Mouse (Mus musculus): ENCODE results near the gene Gpd2. TPM values are rescaled to one million over a fixed set of nuclear protein-coding genes. Genes with fewer than 3 reads are reported as not detected.

The Gpd2 gene
- polyA plus RNA-seq, 1 experiment from 2014 or later = 16.6 TPM

DNA sequence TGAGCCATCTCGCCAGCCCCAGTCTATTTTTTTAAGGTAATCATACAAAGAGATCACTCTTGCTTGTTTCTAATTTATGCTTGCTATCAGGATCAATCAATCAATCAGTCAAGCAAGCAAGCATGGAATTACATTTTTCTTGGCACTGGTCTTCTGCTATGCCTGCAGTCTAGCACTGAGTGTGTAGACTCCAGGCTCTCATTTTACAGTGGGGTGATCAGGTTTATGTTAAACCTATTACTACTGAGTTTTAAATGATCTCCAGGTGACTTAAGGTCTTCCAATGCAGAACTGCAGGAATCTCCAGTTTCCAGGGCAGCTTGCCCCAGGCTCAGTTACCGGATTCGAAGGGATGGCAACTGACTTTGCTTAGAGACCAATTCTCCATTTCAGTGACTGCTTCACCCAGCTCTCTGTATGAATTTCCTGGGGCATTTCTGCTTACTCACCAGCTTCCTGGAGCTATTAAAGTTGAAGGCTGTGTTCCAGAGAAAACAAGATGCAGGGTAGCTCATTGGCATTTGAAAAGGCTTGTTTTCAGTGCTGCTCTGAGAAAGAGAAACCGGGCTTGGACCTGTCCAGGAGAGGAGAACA lies 7.7 kb upstream of the Gpd2 start:
- no peak overlapping the region for H3K4me3 ChIP-seq
- 0 out of 2 replicates have a peak, but pooled peaks cover 3% of the 10 kb centered on the region for H3K4me1 ChIP-seq (replicated peaks)
- 0 out of 2 replicates have a peak, but pooled peaks cover 2% of the 10 kb centered on the region for H3K27me3 ChIP-seq (replicated peaks)
- H3K9me3 ChIP-seq (replicated peaks) = no peaks in the 10 kb centered on the region
- no peaks in the 10 kb centered on the region for H3K36me3 ChIP-seq
- 68% methylated on average over 4 of the region's 4 CpGs for WGBS
- H3K27ac ChIP-seq (ENCODE audit: poor library complexity, severe bottlenecking) = no peak overlapping the region
- no peak overlapping the region for H3K9ac ChIP-seq
- no peak overlapping the region for H3K4me2 ChIP-seq
- ATAC-seq (ENCODE audit: insufficient number of reproducible peaks, low FRiP score) = no peak

DNA sequence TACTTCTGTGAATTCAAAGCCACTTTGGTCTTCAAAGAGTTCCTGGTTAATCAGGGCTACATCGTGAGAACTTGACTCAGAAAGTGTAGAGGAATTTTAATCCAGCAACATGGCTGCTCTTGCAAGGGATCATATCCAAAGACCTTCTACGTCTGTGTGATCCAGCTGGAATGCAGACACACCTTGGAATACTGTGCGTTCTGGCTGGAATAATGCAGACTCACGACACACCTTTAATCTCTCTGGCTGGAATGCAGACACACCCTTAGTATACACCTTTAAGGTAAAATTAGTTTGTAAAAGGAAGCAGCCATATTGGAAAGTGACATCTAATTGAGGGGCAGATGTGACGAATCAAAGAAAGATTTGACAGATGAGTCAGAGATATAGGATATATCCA lies 6.0 kb upstream of the Gpd2 start:
- 81% methylated on average over 5 of the region's 5 CpGs for WGBS

DNA sequence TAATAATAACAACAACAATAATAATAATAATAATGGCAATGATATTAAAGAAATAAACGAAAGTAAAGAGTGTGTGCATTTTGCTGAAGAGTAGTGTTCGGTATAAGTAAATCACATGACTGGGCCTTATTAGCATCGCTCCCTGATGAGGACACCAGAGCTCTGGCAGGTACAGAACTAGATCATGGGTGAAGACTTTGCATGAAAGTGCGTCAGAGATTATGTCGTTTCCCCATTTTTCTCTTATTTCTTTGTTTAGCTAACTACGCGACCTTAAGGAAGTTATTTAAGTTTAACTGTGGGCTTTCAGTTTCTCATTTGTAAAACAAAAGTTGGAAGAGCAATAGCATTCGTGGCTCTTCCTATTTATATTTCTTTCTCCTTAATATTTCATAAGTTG lies 5.1 kb upstream of the Gpd2 start:
- no peak for ATAC-seq (ENCODE audit: insufficient number of reproducible peaks, low FRiP score)
- 83% methylated on average over 8 of the region's 8 CpGs for WGBS

More for the DNA sequence above, 6.0 kb upstream of the Gpd2 start:
- no peak overlapping the region for H3K4me2 ChIP-seq
- no peaks in the 10 kb centered on the region for H3K36me3 ChIP-seq
- no peak overlapping the region for H3K4me3 ChIP-seq
- no peaks in the 10 kb centered on the region for H3K27me3 ChIP-seq (replicated peaks)
- H3K27ac ChIP-seq (ENCODE audit: poor library complexity, severe bottlenecking) = no peak overlapping the region
- no peak for ATAC-seq (ENCODE audit: insufficient number of reproducible peaks, low FRiP score)
- H3K9me3 ChIP-seq (replicated peaks) = no peaks in the 10 kb centered on the region
- H3K9ac ChIP-seq = no peak overlapping the region
- H3K4me1 ChIP-seq (replicated peaks) = no peaks in the 10 kb centered on the region

DNA sequence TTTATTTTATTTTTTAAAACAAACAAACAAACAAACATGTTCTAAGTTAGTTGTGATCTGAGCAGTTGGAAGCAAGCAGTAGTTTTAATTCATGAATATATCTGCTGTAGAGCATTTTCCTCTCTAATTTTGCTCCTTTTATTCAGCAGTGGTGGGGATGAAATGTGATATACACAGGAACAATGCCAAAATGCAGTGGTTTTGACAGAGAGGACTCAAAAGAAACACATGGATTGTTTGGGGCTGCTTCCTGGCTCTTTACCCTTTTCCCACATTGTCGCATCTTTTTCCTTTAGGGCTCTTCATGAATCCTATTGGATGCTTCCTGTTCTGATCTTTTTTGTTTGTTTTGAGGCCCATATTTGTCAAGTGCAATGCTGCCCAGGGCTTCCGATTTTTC lies 1.2 kb upstream of the Gpd2 start:
- H3K4me1 ChIP-seq (replicated peaks) = 0 out of 2 replicates have a peak, but pooled peaks cover 2% of the 10 kb centered on the region
- no peak overlapping the region for H3K4me3 ChIP-seq
- no peak overlapping the region for H3K4me2 ChIP-seq
- H3K27ac ChIP-seq (ENCODE audit: poor library complexity, severe bottlenecking) = no peak overlapping the region
- H3K9me3 ChIP-seq (replicated peaks) = no peaks in the 10 kb centered on the region
- H3K27me3 ChIP-seq (replicated peaks) = no peaks in the 10 kb centered on the region
- H3K9ac ChIP-seq = no peak overlapping the region
- ATAC-seq (ENCODE audit: insufficient number of reproducible peaks, low FRiP score) = no peak
- no peaks in the 10 kb centered on the region for H3K36me3 ChIP-seq
- WGBS = 81% methylated on average over 2 of the region's 2 CpGs

More for the DNA sequence above, 5.1 kb upstream of the Gpd2 start:
- H3K27ac ChIP-seq (ENCODE audit: poor library complexity, severe bottlenecking) = no peak overlapping the region
- no peak overlapping the region for H3K9ac ChIP-seq
- H3K4me2 ChIP-seq = no peak overlapping the region
- H3K4me1 ChIP-seq (replicated peaks) = no peaks in the 10 kb centered on the region
- H3K4me3 ChIP-seq = no peak overlapping the region
- H3K36me3 ChIP-seq = no peaks in the 10 kb centered on the region
- H3K27me3 ChIP-seq (replicated peaks) = no peaks in the 10 kb centered on the region
- H3K9me3 ChIP-seq (replicated peaks) = no peaks in the 10 kb centered on the region

DNA sequence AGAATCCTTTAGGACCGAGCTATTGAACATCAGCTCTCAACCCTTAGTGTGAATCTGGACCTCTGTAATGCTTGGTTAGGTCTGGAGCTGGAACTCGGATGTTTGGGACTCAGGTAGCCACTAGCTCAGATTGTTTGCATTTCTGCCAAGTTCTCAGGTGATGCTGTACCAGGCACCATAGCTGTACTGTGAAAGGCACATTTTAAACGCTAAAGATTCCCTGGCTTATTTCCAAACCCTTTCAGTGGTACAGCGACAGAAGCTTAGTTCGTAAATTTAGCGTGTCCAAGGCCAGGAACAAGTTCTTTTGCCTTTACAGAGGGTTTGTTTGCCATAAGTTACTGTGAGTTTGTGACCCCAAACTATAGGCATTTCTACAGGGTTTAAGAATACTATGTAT lies 409 bp upstream of the Gpd2 start:
- Histone ChIP-seq H3K9ac (no peak overlapping the region; the same call in 1 of the 2 replicates), H3K4me3 (peak overlapping the region; percentile 88), H3K4me1 (replicated peaks) (0 out of 2 replicates have a peak, but pooled peaks cover 2% of the 10 kb centered on the region), H3K4me2 (peak overlapping the region; percentile 80), H3K27me3 (replicated peaks) (no peaks in the 10 kb centered on the region), H3K9me3 (replicated peaks) (no peaks in the 10 kb centered on the region), H3K27ac (ENCODE audit: poor library complexity, severe bottlenecking) (no peak overlapping the region), H3K36me3 (no peaks in the 10 kb centered on the region)
- WGBS = 55% methylated on average over 6 of the region's 6 CpGs
- no peak for ATAC-seq (ENCODE audit: insufficient number of reproducible peaks, low FRiP score)

DNA sequence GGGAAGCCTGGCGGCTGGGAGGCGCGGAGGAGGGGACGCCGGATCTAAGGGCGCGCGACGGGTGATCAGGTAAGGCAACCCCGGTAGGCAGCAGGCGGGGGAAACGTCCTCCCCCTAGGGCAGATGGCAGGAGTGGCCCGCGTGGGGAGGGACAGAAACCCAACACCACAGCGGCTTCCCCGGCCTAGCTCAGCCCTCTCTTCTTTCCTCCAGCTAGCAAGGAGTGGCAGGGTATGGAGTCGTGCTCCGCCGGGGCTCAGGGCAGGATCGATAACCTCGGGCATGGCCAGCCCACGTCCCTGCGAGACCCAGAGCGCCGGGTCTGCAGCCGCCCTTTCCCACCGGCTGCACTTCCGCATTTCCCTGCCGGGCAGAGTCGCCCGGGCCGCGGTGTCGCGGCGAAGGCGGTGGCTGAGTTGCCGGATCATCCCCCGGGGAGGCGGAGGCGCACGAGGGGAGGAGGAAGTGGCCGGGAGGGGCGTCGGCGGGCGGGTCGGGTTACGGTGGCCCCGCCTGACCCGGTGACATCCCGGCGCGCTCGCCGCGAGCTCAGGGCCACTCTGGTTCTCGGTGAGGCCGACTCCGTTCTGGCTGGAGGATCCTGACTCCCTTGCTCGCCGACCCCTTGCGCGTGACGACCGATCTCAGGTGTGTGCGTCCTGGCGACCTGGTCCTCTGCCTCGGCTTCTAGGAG lies 632 bp downstream of the Gpd2 start:
- H3K36me3 ChIP-seq = no peaks in the 10 kb centered on the region
- under 1% methylated on average over 62 of the region's 69 CpGs for WGBS

DNA sequence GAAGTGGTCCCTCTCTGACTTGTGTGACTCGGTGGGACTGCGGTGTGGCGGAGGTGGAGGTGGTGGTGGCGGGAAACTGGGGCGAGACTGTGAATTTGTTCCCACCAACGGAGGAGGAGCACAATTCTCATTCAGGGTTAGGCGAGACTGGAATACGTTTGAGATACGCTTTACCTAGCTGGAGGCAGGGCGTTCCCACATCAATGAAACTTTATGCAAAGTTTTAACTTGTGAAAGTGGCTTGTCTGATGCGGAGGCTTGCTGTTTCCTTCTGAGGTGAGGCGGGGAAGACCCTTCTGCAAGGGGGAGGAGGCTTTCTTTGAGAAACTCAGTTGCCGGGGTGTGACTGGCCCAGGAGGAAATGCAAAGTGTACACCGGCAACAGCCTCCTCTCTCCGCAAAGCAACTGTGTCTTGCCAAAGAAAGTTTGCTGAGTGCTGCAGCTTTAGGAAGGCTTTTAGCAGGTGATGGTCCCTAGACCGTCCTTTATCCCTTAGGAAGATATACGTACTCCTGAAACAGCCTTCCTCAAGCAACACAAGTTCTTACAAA lies 1.3 kb downstream of the Gpd2 start:
- H3K27ac ChIP-seq (ENCODE audit: poor library complexity, severe bottlenecking) = no peak overlapping the region
- ATAC-seq (ENCODE audit: insufficient number of reproducible peaks, low FRiP score) = no peak

More for the DNA sequence above, 632 bp downstream of the Gpd2 start:
- Histone ChIP-seq H3K27ac (ENCODE audit: poor library complexity, severe bottlenecking) (peak overlapping the region; percentile 68; the same call in 1 of the 2 replicates), H3K27me3 (replicated peaks) (no peaks in the 10 kb centered on the region), H3K9me3 (replicated peaks) (no peaks in the 10 kb centered on the region), H3K4me3 (peak overlapping the region; percentile 88), H3K4me1 (replicated peaks) (0 out of 2 replicates have a peak, but pooled peaks cover 2% of the 10 kb centered on the region), H3K4me2 (peak overlapping the region; percentile 80), H3K9ac (peak overlapping the region; percentile 86)
- ATAC-seq (ENCODE audit: insufficient number of reproducible peaks, low FRiP score) = peak; percentile 90

DNA sequence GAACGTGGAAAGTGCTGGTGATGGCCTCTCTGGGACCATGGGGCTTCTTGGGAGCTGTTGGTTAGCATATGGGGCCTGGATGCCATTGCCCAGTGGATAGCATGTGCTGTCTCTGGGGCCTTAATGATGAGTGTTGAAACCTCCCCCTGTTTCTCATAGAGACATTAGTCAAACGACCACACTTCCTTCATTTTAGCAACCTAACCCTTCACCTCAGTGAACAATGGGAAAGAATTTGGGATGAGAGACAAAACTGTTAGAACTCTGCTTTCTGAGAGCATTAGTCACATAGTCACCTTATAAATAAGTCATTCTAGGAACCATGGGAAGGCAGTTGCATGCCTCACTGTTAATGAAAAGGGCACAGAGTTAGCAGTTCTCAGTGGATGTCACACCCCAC lies 1.9 kb downstream of the Gpd2 start:
- no peaks in the 10 kb centered on the region for H3K27me3 ChIP-seq (replicated peaks)
- H3K4me2 ChIP-seq = no peak overlapping the region
- H3K36me3 ChIP-seq = no peaks in the 10 kb centered on the region
- ATAC-seq (ENCODE audit: insufficient number of reproducible peaks, low FRiP score) = no peak
- no peaks in the 10 kb centered on the region for H3K9me3 ChIP-seq (replicated peaks)
- 0 out of 2 replicates have a peak, but pooled peaks cover 2% of the 10 kb centered on the region for H3K4me1 ChIP-seq (replicated peaks)
- H3K4me3 ChIP-seq = no peak overlapping the region
- 31% methylated on average over 2 of the region's 2 CpGs for WGBS
- no peak overlapping the region for H3K27ac ChIP-seq (ENCODE audit: poor library complexity, severe bottlenecking)
- H3K9ac ChIP-seq = no peak overlapping the region

More for the DNA sequence above, 1.3 kb downstream of the Gpd2 start:
- Histone ChIP-seq H3K9me3 (replicated peaks) (no peaks in the 10 kb centered on the region), H3K27me3 (replicated peaks) (no peaks in the 10 kb centered on the region), H3K4me2 (peak overlapping the region; percentile 80), H3K9ac (peak overlapping the region; percentile 86), H3K4me3 (peak overlapping the region; percentile 88), H3K36me3 (no peaks in the 10 kb centered on the region), H3K4me1 (replicated peaks) (0 out of 2 replicates have a peak, but pooled peaks cover 2% of the 10 kb centered on the region)
- 4% methylated on average over 17 of the region's 17 CpGs for WGBS

DNA sequence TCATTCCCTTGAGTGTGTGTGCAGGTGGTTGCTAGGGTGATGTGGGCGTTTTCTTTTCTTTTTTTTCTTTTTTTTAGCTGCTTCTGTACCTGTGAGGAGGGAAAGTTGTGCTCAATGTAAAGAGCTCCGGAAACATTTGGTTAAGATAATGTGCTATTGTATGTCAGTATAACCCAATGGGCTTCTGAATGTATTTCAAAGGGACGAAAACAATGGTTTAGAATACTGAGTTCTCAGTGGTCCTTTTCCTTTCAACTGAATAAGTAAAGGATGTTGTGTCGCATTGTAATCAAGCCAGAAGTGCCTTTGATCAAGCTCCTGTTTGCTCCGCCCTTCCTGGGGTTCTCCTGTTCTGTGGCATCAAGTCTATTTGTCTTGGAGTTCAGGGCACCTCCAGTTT lies 6.6 kb downstream of the Gpd2 start:
- Histone ChIP-seq H3K36me3 (no peaks in the 10 kb centered on the region), H3K4me3 (no peak overlapping the region), H3K9ac (no peak overlapping the region), H3K27ac (ENCODE audit: poor library complexity, severe bottlenecking) (no peak overlapping the region), H3K9me3 (replicated peaks) (no peaks in the 10 kb centered on the region), H3K4me1 (replicated peaks) (no peaks in the 10 kb centered on the region), H3K4me2 (no peak overlapping the region), H3K27me3 (replicated peaks) (no peaks in the 10 kb centered on the region)
- no peak for ATAC-seq (ENCODE audit: insufficient number of reproducible peaks, low FRiP score)
- WGBS = 71% methylated on average over 5 of the region's 5 CpGs

DNA sequence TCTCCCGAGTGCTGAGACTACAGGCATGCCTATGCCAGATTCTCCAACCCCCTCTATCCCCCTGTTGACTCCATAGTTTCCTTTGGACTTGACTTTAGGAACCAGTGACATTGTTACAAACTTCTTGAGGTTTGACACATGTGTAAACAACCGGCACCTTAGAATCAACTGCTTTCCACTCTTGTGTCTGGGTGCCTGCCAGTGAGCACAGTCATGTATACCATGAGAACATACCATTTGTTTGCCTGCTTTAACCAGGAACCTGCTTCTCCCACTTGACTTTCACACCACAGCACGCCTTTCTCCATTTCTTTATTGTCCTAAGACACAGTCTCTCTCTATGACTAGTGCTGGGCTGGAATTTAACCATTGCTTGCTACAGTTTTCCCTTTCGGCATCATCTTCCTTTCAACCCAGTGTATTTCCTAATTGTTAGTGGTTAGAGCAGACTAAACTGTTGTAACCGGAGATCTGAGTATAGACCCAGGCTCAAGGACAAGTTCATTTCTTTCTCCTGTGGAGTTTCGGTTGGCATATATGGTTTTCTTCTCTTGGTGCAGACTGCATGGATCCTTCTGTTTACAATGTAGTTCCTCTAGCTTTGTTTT lies 8.4 kb downstream of the Gpd2 start:
- Histone ChIP-seq H3K4me3 (no peak overlapping the region), H3K36me3 (no peaks in the 10 kb centered on the region), H3K27ac (ENCODE audit: poor library complexity, severe bottlenecking) (no peak overlapping the region), H3K9ac (no peak overlapping the region), H3K4me1 (replicated peaks) (no peaks in the 10 kb centered on the region), H3K4me2 (no peak overlapping the region), H3K27me3 (replicated peaks) (no peaks in the 10 kb centered on the region), H3K9me3 (replicated peaks) (no peaks in the 10 kb centered on the region)
- WGBS = 92% methylated on average over 6 of the region's 6 CpGs
- no peak for ATAC-seq (ENCODE audit: insufficient number of reproducible peaks, low FRiP score)

DNA sequence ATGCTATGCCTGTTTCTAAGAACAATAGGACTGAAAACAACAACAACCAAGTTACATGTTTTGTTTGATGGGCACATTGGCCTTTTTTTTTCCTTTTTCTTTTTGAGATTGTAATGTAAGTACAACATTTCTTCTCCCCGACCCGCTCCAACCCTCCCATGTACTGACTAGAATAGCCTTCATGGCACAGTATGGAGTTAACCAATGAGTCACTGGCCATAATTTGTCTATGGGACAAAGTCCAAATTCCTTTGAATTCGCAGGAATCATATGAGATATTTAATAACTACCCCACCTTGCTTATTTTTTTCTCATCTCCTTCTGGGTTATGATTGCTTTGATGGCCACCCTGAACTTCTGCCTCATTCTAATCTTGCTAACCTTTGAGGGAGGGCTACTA lies 12.7 kb downstream of the Gpd2 start:
- WGBS = 85% methylated on average over 3 of the region's 3 CpGs
- Histone ChIP-seq H3K4me2 (no peak overlapping the region), H3K27me3 (replicated peaks) (no peaks in the 10 kb centered on the region), H3K36me3 (no peaks in the 10 kb centered on the region), H3K9me3 (replicated peaks) (no peaks in the 10 kb centered on the region), H3K4me3 (no peak overlapping the region), H3K4me1 (replicated peaks) (peaks cover 8% of the 10 kb centered on the region), H3K9ac (no peak overlapping the region), H3K27ac (ENCODE audit: poor library complexity, severe bottlenecking) (no peak overlapping the region)
- no peak for ATAC-seq (ENCODE audit: insufficient number of reproducible peaks, low FRiP score)

Measured in heart, embryonic 12.5 days (tissue).